ENCODE assay signal across 7 mouse cellular contexts in genomic region chr16:95350499-95350898, GRCm38 (mm10).
DNase-seq lines count a peak whose midpoint lies in the region; ATAC-seq and TF ChIP-seq lines count a peak whose summit lies in the region.

No protein-coding gene starts in this region.

- ATAC-seq in embryonic facial prominence, embryonic 14.5 days (ENCODE audit: low read depth) = peak; percentile 53; the same call in 1 of the 2 replicates
- ATAC-seq in intestine, embryonic 14.5 days (replicated peaks; ENCODE audit: low FRiP score, low TSS enrichment, low read depth) = no peak
- ATAC-seq in lung, embryonic 14.5 days (ENCODE audit: insufficient read depth) = no peak

- no peak overlapping the region for H3K4me3 ChIP-seq in thymus, adult 2 months (ENCODE audit: control insufficient read depth, insufficient read depth, low read length)
- H3K4me3 ChIP-seq in embryonic facial prominence, embryonic 14.5 days (ENCODE audit: low read depth, low read length) = no peak overlapping the region
- H3K4me3 ChIP-seq in intestine, embryonic 14.5 days (ENCODE audit: low read depth, low read length) = no peak overlapping the region
- no peak overlapping the region for H3K4me3 ChIP-seq in lung, embryonic 14.5 days (ENCODE audit: low read depth, low read length)

- TF ChIP-seq CTCF in thymus, adult 2 months (IDR thresholded peaks at IDR 0.05; ENCODE audit: borderline replicate concordance, control insufficient read depth, extremely low read depth, insufficient read depth, low read length, poor library complexity) = peak; percentile 71; the same call in 1 of the 2 replicates
- TF ChIP-seq CTCF in lung, embryonic 14.5 days (IDR thresholded peaks at IDR 0.05; ENCODE audit: low read depth) = peak; percentile 87

- no peak overlapping the region for H3K4me2 ChIP-seq in embryonic facial prominence, embryonic 14.5 days (ENCODE audit: low read depth, low read length)
- no peak overlapping the region for H3K4me2 ChIP-seq in intestine, embryonic 14.5 days (ENCODE audit: low read length)
- no peak overlapping the region for H3K4me2 ChIP-seq in lung, embryonic 14.5 days

- H3K27me3 ChIP-seq in thymus, adult 2 months (ENCODE audit: control insufficient read depth, insufficient read depth, low read length) = no peaks in the 10 kb centered on the region
- no peaks in the 10 kb centered on the region for H3K27me3 ChIP-seq in embryonic facial prominence, embryonic 14.5 days (replicated peaks; ENCODE audit: control insufficient read depth, insufficient read depth, low read length)
- H3K27me3 ChIP-seq in intestine, embryonic 14.5 days (replicated peaks; ENCODE audit: control insufficient read depth, insufficient read depth, low read length) = no peaks in the 10 kb centered on the region
- H3K27me3 ChIP-seq in lung, embryonic 14.5 days (ENCODE audit: insufficient read depth, low read length) = no peaks in the 10 kb centered on the region

- no peaks in the 10 kb centered on the region for H3K9me3 ChIP-seq in embryonic facial prominence, embryonic 14.5 days (ENCODE audit: control insufficient read depth, low read length)
- H3K9me3 ChIP-seq in intestine, embryonic 14.5 days (ENCODE audit: control insufficient read depth, low read length) = no peaks in the 10 kb centered on the region
- H3K9me3 ChIP-seq in lung, embryonic 14.5 days (ENCODE audit: low read depth, low read length) = no peaks in the 10 kb centered on the region

- no peak overlapping the region for H3K9ac ChIP-seq in embryonic facial prominence, embryonic 14.5 days (ENCODE audit: low read depth, low read length)
- H3K9ac ChIP-seq in intestine, embryonic 14.5 days (ENCODE audit: low read length) = no peak overlapping the region
- H3K9ac ChIP-seq in lung, embryonic 14.5 days = no peak overlapping the region

- 37% methylated on average over 3 of the region's 3 CpGs for WGBS in thymus, adult 2 months
- 35% methylated on average over 3 of the region's 3 CpGs for WGBS in embryonic facial prominence, embryonic 14.5 days
- WGBS in intestine, embryonic 14.5 days = 22% methylated on average over 3 of the region's 3 CpGs
- WGBS in lung, embryonic 14.5 days = 25% methylated on average over 3 of the region's 3 CpGs

- TF ChIP-seq POLR2A in thymus, adult 2 months (IDR thresholded peaks at IDR 0.05; ENCODE audit: control insufficient read depth, extremely low read depth, insufficient read depth, low read length, poor library complexity) = no peak

- H3K27ac ChIP-seq in thymus, adult 2 months (ENCODE audit: control insufficient read depth, insufficient read depth, low read length) = no peak overlapping the region
- H3K27ac ChIP-seq in embryonic facial prominence, embryonic 14.5 days (replicated peaks; ENCODE audit: low read depth, low read length) = no peak overlapping the region
- no peak overlapping the region for H3K27ac ChIP-seq in intestine, embryonic 14.5 days (ENCODE audit: low read depth)
- no peak overlapping the region for H3K27ac ChIP-seq in lung, embryonic 14.5 days (ENCODE audit: low read depth)

- peaks cover 12% of the 10 kb centered on the region for H3K4me1 ChIP-seq in thymus, adult 2 months (replicated peaks; ENCODE audit: control insufficient read depth, insufficient read depth, low read length)
- 0 out of 2 replicates have a peak, but pooled peaks cover 5% of the 10 kb centered on the region for H3K4me1 ChIP-seq in embryonic facial prominence, embryonic 14.5 days (ENCODE audit: control insufficient read depth, insufficient read depth, low read length)
- H3K4me1 ChIP-seq in intestine, embryonic 14.5 days (replicated peaks; ENCODE audit: control insufficient read depth, insufficient read depth, low read length) = peaks cover 10% of the 10 kb centered on the region; the same call in 1 of the 2 replicates
- H3K4me1 ChIP-seq in lung, embryonic 14.5 days (ENCODE audit: insufficient read depth) = 0 out of 2 replicates have a peak, but pooled peaks cover 5% of the 10 kb centered on the region

- H3K36me3 ChIP-seq in thymus, adult 2 months (ENCODE audit: control insufficient read depth, insufficient read depth, low read length) = no peaks in the 10 kb centered on the region
- no peaks in the 10 kb centered on the region for H3K36me3 ChIP-seq in embryonic facial prominence, embryonic 14.5 days (ENCODE audit: control insufficient read depth, insufficient read depth, low read length)
- H3K36me3 ChIP-seq in intestine, embryonic 14.5 days (ENCODE audit: control insufficient read depth, insufficient read depth, low read length) = no peaks in the 10 kb centered on the region
- H3K36me3 ChIP-seq in lung, embryonic 14.5 days (ENCODE audit: insufficient read depth) = no peaks in the 10 kb centered on the region

- DNase-seq in thymus, adult 2 months = peak; percentile 54
- DNase-seq in thymus, adult 18-20 months = no peak
- DNase-seq in adrenal gland, postnatal 36 days = peak; percentile 61 to 67
- peak; percentile 68 for DNase-seq in embryonic facial prominence, embryonic 14.5 days (ENCODE audit: low spot score)
- DNase-seq in intestine, embryonic 14.5 days (ENCODE audit: low spot score) = peak; percentile 71
- peak; percentile 74 for DNase-seq in lung, embryonic 14.5 days
- DNase-seq in right cerebral cortex, adult 2 months (ENCODE audit: low spot score in 2 of 2) = peak; percentile 48 to 63

Comparison
In these comparisons a context has a peak if more than half of its experiments do, and no peak if none do; other contexts are left out.
1. DNase-seq: peak in thymus, adult 2 months (single experiment), adrenal gland, postnatal 36 days (2 of 2), embryonic facial prominence, embryonic 14.5 days (single experiment), intestine, embryonic 14.5 days (single experiment), lung, embryonic 14.5 days (single experiment) and right cerebral cortex, adult 2 months (2 of 2); none in thymus, adult 18-20 months (0 of 2).